ENCODE assay signal across 11 mouse cellular contexts in genomic region chr7:130527306-130527705, GRCm38 (mm10).
"Had no signal": no experiment of that assay in that cellular context is flagged by ENCODE, and none has a peak within 500 bp of the region (broad histone marks: within the 10 kb centered on the region; RNA-seq: fewer than 3 reads in every experiment).

No protein-coding gene starts in this region.

- H3K9me3 ChIP-seq: kidney, embryonic 15.5 days; midbrain, embryonic 12.5 days; neural tube, embryonic 13.5 days had no signal

- H3K27ac ChIP-seq: kidney, embryonic 15.5 days; liver, embryonic 14.5 days; midbrain, embryonic 12.5 days; neural tube, embryonic 13.5 days had no signal

- H3K4me2 ChIP-seq: kidney, embryonic 15.5 days; midbrain, embryonic 12.5 days; neural tube, embryonic 13.5 days had no signal

- ATAC-seq: midbrain, embryonic 16.5 days had no signal

- H3K9ac ChIP-seq: kidney, embryonic 15.5 days; liver, embryonic 14.5 days; midbrain, embryonic 12.5 days; neural tube, embryonic 13.5 days had no signal

- H3K27me3 ChIP-seq: kidney, embryonic 15.5 days; midbrain, embryonic 12.5 days; neural tube, embryonic 13.5 days had no signal

- H3K4me1 ChIP-seq: kidney, embryonic 15.5 days; midbrain, embryonic 12.5 days; neural tube, embryonic 13.5 days had no signal

- DNase-seq: kidney, adult 2 months; kidney, postnatal 14 days; lung, adult 18-20 months; retina, postnatal 1 day; thymus, adult 18-20 months; thymus, postnatal 14 days had no signal

- H3K4me3 ChIP-seq: kidney, embryonic 15.5 days; midbrain, embryonic 12.5 days; neural tube, embryonic 13.5 days had no signal
